Mouse (Mus musculus) stomach, embryonic 14.5 days (tissue): ENCODE data around the gene Hspb9. TPM values are rescaled to one million over a fixed set of nuclear protein-coding genes. Genes with fewer than 3 reads are reported as not detected.

Source experiments
- polyA plus RNA-seq: library from polyadenylated mRNA; unstranded; fragments of >200 nt; fragmentation: Nextera tagmentation; extraction: Ambion mirVana; gene quantifications from 2 replicates; pipeline ENCODE4 v1.2.1, GENCODE M21; 2014

Gene Hspb9
- polyA plus RNA-seq, 1 experiment from 2014 or later, result 0.41 TPM

Other genes starting within 250 kb of the Hspb9 start
- 11.2 and 12.3 TPM in 2 replicates for gene Klhl11, start 241.1 kb upstream of the Hspb9 start, polyA plus RNA-seq
- 161 and 175 TPM in 2 replicates for gene Acly, start 185.8 kb upstream of the Hspb9 start, polyA plus RNA-seq
- 0.35 and 1.1 TPM in 2 replicates for gene Ttc25, start 168.2 kb upstream of the Hspb9 start, polyA plus RNA-seq
- gene Cnp, start 138.9 kb upstream of the Hspb9 start, polyA plus RNA-seq, result 35.9 TPM in 2 replicates
- 62.8 and 63.1 TPM in 2 replicates for gene Nkiras2, start 94.6 kb upstream of the Hspb9 start, polyA plus RNA-seq
- gene Dnajc7, start 93.7 kb upstream of the Hspb9 start, polyA plus RNA-seq, result 84.0 and 95.4 TPM in 2 replicates
- gene Zfp385c, start 21.4 kb upstream of the Hspb9 start, polyA plus RNA-seq, result 0.22 TPM in 1 of 2 replicates, not detected in the other
- gene Dhx58, start 9.6 kb upstream of the Hspb9 start, polyA plus RNA-seq, result 1.8 and 3.4 TPM in 2 replicates
- 50.7 and 51.7 TPM in 2 replicates for gene Kat2a, start 1.4 kb upstream of the Hspb9 start, polyA plus RNA-seq
- gene Rab5c, start 24.4 kb downstream of the Hspb9 start, polyA plus RNA-seq, result 55.5 and 65.7 TPM in 2 replicates
- 0.25 and 0.48 TPM in 2 replicates for gene Kcnh4, start 46.1 kb downstream of the Hspb9 start, polyA plus RNA-seq
- not detected in 2 replicates for gene Hcrt, start 49.1 kb downstream of the Hspb9 start, polyA plus RNA-seq
- gene Ghdc, start 57.1 kb downstream of the Hspb9 start, polyA plus RNA-seq, result 3.3 and 3.8 TPM in 2 replicates
- gene Stat5b, start 136.9 kb downstream of the Hspb9 start, polyA plus RNA-seq, result 24.6 and 26.8 TPM in 2 replicates
- 7.3 and 8.3 TPM in 2 replicates for gene Stat5a, start 145.5 kb downstream of the Hspb9 start, polyA plus RNA-seq
- 43.5 and 44.8 TPM in 2 replicates for gene Stat3, start 225.7 kb downstream of the Hspb9 start, polyA plus RNA-seq